Comparison of ENCODE assay signal across 8 mouse cellular contexts in genomic region chr17:47974503-47974902, GRCm38 (mm10). TPM values are rescaled to one million over a fixed set of nuclear protein-coding genes. Genes with fewer than 3 reads are reported as not detected.
DNase-seq lines count a peak whose midpoint lies in the region; ATAC-seq lines count a peak whose summit lies in the region.

No protein-coding gene starts in this region.

- H3K9me3 ChIP-seq in hindbrain, embryonic 15.5 days: no peaks in the 10 kb centered on the region

- peaks cover 18% of the 10 kb centered on the region for H3K27me3 ChIP-seq in hindbrain, embryonic 15.5 days

- 7% methylated on average over 13 of the region's 13 CpGs for WGBS in hindbrain, embryonic 15.5 days

- ATAC-seq in hindbrain, embryonic 15.5 days (ENCODE audit: low FRiP score, low read depth): no peak
- peak; percentile 28; the same call in 1 of the 2 replicates for ATAC-seq in megakaryocyte-erythroid progenitor cell, adult 5-6 weeks (replicated peaks; ENCODE audit: low FRiP score, low TSS enrichment, poor library complexity, severe bottlenecking)

- H3K27ac ChIP-seq in brown adipose tissue, adult 24 weeks (replicated peaks; ENCODE audit: low read depth, low read length): peak overlapping the region; percentile 82
- H3K27ac ChIP-seq in hindbrain, embryonic 15.5 days (replicated peaks): 0 out of 2 replicates have a peak overlapping the region, but pooled peaks have one; percentile 11

- peaks cover 7% of the 10 kb centered on the region; the same call in 1 of the 2 replicates for H3K4me1 ChIP-seq in brown adipose tissue, adult 24 weeks (ENCODE audit: control insufficient read depth, insufficient read depth, insufficient read length, low read length)
- peaks cover 34% of the 10 kb centered on the region for H3K4me1 ChIP-seq in hindbrain, embryonic 15.5 days (replicated peaks)

- H3K4me3 ChIP-seq in brown adipose tissue, adult 24 weeks (ENCODE audit: insufficient read depth, low read depth, low read length): peak overlapping the region; percentile 53
- H3K4me3 ChIP-seq in hindbrain, embryonic 15.5 days: peak overlapping the region; percentile 44

- peak overlapping the region; percentile 87 for H3K4me2 ChIP-seq in hindbrain, embryonic 15.5 days

- no peaks in the 10 kb centered on the region for H3K36me3 ChIP-seq in hindbrain, embryonic 15.5 days

- DNase-seq in cerebellum, postnatal 10 days: peak; percentile 32 to 42
- no peak for DNase-seq in cerebellum, adult 11 months
- DNase-seq in adipocyte (ENCODE audit: low spot score): no peak
- DNase-seq in right cerebral cortex, adult 2 months (ENCODE audit: low spot score in 2 of 2): no peak
- DNase-seq in frontal cortex, postnatal 14 days (ENCODE audit: low spot score in 2 of 2): no peak

- no peak overlapping the region for H3K9ac ChIP-seq in hindbrain, embryonic 15.5 days

RNA-seq across cellular contexts. Expression of gene Foxp4, which starts 50.1 kb away (rescaled TPM):
- 8.5 and 9.2 TPM in 2 replicates for polyA plus RNA-seq in brown adipose tissue, adult 24 weeks (2012; ENCODE audit: insufficient read depth, insufficient read length, missing spikeins)
- polyA plus RNA-seq in hindbrain, embryonic 15.5 days (2015; fragmentation: Nextera tagmentation; extraction: Ambion mirVana): 34.3 and 42.2 TPM in 2 replicates
- total RNA-seq in megakaryocyte-erythroid progenitor cell, adult 5-6 weeks (2014; fragmentation: Nextera tagmentation): 10.4 and 23.6 TPM in 2 replicates
- total RNA-seq in megakaryocyte-erythroid progenitor cell, adult 5-6 weeks (2017): 0.66 and 2.0 TPM in 2 replicates

Comparison
In these comparisons a context has a peak if more than half of its experiments do, and no peak if none do; other contexts are left out.
1. DNase-seq: peak in cerebellum, postnatal 10 days (2 of 2); none in cerebellum, adult 11 months (single experiment), adipocyte (single experiment), right cerebral cortex, adult 2 months (0 of 2) and frontal cortex, postnatal 14 days (0 of 2).